Mouse (Mus musculus): Measurements from ENCODE around the gene Mctp1.

DNA sequence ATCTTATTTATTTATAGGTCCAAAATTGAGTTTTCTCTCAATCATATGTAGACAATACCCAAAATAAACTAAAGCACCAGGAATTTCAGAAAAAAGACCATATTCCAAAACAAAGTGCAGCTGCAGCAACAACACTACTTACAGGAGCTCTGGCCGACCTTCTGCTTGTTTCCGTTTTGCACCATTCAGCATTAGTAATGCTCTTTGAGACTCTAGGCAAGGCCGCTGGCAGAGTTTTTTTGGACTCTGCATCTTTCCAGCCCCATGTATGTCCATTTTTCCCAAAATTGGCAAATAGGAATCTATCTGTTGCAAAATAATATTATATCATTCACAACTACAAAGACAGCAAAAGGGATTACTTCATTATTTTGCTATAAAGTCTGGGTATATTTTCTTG lies 665.4 kb downstream of the Mctp1 start:
- no peak for TF ChIP-seq CTCF (IDR thresholded peaks at IDR 0.05; ENCODE audit: borderline replicate concordance, insufficient read depth, low read length)
- TF ChIP-seq POLR2A (IDR thresholded peaks at IDR 0.05; ENCODE audit: low read depth, low read length), result no peak
